Mouse (Mus musculus): ENCODE measurements around the gene Dnah12.
"Not testable (repeated sequence)": the region's sequence is repeated elsewhere in the genome, so short reads cannot be mapped to it uniquely, and the experiment has no call there.

The Dnah12 gene

DNA sequence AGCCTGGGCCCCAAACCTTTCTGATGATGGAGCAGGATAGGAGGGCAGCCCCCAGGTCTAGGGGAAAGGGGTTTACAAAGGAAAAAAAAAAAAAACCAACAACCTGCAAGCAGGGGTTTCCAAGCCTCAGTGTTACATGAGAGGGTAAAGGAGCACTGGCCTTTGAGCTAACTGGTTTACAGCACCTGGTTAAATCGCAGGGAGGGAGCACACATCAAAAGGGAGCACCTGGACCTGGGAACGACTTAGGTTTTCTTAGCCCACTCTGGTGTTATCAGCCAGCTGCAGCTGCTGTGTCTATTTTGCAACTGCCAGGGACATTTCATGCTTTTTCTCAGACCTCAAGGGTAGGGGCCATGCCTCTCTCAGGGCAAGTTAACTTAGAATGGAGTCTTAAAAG is 26.6 kb downstream of the Dnah12 start:
- not testable (repeated sequence) for ATAC-seq (ENCODE audit: low TSS enrichment)

DNA sequence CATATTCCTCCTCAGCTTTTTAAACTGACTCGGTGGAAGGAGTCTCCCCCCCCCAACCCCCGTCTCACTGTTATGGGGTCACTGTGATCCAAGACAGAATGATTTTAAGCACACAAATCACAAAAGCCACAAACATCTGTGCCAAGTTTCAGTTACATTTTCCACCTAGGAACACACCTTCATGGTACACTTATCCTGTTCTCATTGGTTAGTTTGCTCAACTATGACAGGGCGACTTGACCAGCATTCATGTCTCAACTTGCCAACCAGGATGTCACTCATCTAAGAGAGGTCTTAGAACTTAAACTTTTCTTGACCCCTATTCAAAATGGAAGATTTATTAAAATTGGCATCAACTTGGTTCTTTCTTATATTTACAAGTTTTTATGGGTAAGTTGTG is 31.8 kb downstream of the Dnah12 start:
- no peak for ATAC-seq (ENCODE audit: low TSS enrichment)

DNA sequence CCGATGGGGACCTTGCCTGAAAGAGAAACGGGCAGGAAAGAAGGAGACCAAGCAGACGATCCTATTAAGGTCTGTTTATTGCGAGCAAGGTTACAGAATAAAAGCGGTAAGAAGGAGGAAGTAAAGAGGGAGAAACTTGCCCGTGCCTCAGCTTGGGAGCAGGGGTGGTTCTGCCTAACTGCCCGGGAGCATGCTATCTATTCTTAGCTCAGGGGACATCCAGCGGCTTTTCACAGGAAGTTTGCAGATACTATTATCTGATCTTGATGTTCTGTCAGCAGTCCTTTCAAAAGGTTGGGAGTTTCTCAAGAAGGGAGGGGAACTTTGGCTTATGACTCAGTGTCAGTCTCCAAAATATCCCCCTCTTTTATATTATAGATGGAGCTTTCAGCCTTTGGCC is 65.5 kb downstream of the Dnah12 start:
- ATAC-seq (ENCODE audit: low TSS enrichment): no peak

DNA sequence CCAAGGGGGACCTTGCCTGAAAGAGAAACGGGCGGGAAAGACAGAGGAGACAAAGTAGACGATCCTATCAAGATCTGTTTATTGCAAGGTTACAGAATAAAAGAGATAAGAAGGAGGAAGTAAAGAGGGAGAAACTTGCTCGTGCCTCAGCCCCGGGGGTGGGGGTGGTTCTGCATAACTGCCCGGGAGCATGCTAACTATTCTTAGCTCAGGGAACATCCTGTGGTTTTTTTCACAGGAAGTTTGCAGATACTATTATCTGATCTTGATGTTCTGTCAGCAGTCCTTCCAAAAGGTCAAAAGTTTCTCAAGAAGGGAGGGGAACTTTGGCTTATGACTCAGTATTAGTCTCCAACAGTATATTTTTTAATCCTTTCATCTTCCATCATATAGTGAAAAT is 71.8 kb downstream of the Dnah12 start:
- no peak for ATAC-seq (ENCODE audit: low TSS enrichment)

DNA sequence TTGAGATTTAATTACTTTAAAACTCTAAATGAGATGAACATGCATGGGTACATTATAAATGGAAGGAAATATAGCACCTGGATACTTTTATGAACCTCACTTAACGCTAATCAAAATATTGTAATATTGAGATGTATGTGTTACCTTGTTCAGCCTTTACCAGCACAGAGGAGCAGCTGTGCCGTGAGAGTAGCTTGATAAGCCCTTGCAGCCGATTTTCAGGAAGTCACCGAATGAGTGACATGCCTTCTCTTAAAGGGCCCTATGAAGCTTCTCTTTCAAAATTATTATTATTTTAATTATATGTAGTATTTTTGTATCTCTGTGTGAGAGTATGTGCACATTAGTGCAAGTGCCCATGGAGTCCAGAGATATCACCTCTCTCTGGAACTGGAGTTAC is 75.1 kb downstream of the Dnah12 start:
- no peak for ATAC-seq (ENCODE audit: low TSS enrichment)

DNA sequence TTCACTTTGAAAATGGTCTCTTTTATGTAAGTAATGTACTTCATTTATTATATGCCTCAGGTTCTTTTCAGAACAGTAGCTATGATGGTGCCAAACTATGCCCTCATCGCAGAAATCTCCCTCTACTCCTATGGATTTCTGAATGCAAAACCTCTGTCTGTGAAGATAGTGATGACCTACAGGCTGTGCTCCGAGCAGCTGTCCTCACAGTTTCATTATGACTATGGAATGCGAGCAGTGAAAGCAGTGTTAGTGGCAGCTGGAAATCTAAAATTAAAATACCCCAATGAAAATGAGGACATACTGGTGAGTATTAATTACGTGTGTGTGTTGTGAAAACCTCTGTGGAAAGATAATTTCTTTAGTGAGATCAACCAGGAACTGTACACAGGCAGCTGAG is 80.5 kb downstream of the Dnah12 start:
- ATAC-seq (ENCODE audit: low TSS enrichment): no peak

DNA sequence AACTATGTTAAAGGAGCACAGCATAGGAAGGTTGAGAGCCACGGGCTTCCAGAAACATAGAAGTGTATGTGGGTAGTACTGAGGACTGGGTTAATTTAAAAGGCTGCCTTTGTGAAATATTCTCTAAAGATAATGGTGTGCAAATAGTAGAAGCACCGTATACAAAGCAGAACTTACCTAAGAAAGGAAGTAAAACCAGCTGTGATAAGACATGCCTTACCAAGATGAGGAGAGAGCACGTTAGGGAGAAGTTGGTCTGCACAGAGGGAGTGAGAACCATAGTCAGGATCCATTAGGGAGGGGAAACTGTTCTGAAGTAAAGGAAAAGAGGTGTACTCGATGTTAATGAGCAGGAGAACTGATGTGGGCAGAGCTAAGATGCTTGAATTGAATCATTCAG is 90.7 kb downstream of the Dnah12 start:
- ATAC-seq (ENCODE audit: low TSS enrichment): no peak

DNA sequence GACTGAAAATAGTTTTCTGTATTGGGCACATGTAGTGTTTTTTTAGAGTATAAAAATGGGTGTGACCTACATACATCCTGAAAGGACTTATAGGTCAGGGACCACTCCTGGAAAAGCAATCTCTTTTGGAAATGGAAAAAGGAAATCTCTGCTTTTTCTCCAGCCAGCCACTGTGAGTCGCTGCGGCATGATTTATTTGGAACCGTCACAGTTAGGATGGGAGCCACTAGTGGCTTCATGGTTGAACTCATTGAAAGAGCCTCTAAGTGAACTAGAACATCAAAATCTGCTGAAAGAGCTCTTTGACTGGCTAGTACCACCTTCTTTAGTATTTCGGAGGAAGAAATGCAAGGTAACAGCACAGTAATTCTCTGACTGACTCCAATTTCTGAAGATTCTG is 92.6 kb downstream of the Dnah12 start:
- ATAC-seq (ENCODE audit: low TSS enrichment): 0 out of 2 replicates have a peak, but pooled peaks have one; percentile 52

DNA sequence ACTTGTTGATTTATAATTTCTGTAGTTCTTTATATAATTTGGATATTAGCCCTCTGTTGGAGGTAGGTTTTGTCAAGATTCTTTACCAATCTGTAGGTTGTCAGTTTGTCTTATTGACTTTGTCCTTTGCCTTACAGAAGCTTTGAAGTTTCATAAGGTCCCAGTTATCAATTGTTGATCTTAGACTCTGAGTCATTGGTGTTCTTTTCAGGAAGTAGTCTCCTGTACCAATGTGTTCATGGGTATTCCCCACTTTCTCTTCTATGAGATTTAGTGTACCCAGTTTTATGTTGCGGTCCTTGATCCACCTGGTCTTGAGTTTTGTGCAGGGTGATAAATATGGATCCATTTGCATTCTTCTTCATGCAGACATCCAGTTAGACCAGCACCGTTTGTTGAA is 101.4 kb downstream of the Dnah12 start:
- ATAC-seq (ENCODE audit: low TSS enrichment): no peak

DNA sequence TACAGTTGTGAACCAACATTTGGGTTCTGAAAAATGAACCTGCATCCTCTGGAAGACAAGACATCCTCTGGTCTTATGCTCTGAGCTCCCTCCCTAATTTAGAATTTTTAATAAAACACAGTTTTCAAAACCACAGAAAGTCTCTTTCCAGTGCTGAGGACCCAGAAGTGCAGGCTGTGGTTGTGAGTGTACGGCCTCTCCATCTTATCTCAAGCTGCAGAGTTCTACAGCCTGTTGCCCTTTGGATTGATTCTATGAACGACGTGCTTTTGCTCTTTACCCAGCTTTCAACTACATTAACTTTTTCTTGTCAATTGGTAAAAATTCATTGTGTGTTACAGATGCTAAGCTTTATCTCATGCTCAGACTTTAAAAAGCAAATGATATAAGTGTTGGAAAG is 105.3 kb downstream of the Dnah12 start:
- no peak for ATAC-seq (ENCODE audit: low TSS enrichment)

DNA sequence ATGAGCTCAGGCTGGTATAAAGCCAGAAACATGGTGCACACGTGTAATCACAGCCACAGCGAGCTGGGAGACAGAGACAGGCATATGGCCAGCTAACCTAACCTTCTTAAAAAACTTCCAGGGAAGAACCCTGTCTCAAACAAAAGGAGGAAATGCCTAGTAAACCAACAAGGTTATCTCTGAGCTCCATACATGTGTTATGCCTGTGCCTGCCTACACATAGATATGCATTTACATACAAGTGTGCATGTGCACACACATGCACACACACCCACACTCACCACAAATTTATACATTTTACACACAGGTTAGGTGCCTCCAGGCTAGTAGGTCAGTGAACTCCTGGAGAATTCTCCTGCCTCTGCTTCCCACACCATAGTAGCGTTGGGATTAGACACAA is 106.2 kb downstream of the Dnah12 start:
- ATAC-seq (ENCODE audit: low TSS enrichment): no peak

DNA sequence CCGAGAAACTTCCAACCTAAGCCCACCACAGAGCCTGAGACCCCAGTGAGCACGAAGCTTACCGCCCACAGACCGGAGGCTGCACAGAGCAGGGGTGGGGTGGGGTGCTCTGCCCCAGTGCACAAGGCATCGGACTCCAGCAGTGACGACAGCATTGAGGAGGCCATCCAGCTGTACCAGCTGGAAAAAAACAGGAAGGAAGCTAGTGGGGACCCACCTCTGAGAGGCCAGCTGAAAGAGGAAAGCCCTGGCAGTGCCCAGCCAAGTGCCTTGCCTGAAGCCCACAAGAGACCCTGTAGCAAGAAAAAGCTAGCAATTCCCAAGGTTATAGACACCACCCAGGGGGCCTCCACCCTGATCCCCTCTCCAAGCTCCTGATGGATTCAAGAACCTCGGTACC is 112.4 kb downstream of the Dnah12 start:
- no peak for ATAC-seq (ENCODE audit: low TSS enrichment)

DNA sequence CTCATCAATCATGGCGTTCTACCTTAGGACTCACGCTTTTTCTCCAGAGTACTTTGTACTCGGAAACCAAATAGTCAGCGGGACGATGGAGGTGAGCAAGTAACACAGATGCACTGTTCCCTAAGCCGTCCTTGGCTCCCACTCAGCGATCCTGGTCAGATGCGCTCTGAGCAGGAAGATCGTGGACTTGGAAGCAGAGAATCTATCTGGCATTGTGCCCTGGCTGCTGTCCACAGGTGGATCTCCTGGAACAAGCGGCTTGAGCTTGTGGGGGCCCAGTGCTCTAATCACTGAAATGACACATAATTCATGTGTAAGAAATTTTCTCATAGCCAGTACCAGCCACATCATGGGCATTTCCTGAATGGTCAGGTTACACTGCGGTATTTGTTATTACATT is 119.7 kb downstream of the Dnah12 start:
- ATAC-seq (ENCODE audit: low TSS enrichment): no peak

DNA sequence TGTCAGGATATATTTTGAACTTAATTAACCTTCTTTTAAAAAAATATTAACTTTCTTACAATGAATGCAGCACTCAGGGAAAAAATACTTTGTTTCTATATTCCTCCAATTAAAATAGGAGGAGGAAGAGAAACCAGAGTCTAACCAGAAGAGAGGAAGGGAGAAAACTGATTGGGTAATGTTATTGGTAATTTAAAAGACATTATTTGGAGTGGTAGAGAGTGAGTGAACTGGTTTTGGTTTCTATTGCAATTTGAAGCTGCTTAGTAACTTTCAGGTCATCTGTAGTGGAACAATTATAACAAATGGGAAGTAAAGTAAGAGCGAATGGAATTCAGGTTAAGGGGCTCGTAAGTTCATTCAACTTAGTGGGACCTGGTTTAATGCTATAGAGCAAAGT is 120.8 kb downstream of the Dnah12 start:
- no peak for ATAC-seq (ENCODE audit: low TSS enrichment)

DNA sequence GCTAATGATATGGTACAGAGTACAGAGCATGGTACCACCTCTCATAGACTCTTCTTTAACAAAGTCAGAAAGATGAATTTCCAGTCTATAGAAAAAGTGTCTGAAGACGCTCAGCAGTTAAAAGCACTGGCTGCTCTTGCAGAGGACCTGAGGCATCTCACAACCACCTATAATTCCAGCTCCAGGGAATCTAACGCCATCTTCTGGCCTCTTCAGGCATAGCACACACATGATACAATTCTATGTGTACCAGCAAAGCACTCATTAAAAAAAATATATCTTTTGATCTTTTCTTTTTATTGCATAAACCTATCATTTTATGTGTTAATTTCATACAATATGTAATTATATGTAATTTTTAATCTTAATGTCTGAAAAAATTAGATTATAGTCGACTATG is 121.8 kb downstream of the Dnah12 start:
- no peak for ATAC-seq (ENCODE audit: low TSS enrichment)

DNA sequence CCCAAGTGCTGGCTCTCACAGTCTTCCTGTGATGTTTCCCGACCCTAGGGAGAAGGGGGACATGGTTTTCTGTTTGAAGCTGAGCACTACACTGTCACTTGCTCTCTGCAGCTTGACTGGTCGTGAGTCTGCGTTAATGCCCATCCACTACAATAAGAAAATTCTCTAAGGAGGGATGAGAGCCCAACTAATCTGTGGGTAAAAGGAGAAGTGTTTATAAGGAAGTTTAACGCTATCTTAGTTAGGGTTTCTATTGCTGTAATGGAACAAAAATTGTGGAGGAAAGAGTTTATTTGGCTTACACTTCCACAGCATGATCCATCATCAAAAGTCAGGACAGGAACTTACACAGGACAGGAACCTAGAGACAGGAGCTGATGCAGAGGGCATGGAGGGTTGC is 123.7 kb downstream of the Dnah12 start:
- no peak for ATAC-seq (ENCODE audit: low TSS enrichment)

DNA sequence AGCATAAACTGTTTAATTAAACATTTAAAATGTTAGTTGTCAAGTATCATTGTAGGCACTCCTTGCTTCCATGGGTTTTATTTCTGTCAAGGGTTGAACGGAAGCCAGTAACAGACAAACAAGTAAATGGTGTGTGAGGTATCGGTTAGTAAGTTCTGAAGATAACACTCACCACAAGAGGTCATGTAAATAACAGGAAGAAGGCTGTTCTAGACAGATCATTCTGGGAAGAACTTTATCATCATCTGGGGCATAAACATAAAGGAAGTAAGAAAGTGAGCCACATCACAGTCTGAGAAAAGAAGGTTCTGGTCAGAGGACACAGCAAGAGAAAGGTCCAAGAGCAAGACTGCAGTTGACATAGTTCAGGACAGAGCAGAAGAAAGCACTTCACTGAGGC is 132.9 kb downstream of the Dnah12 start:
- no peak for ATAC-seq (ENCODE audit: low TSS enrichment)

DNA sequence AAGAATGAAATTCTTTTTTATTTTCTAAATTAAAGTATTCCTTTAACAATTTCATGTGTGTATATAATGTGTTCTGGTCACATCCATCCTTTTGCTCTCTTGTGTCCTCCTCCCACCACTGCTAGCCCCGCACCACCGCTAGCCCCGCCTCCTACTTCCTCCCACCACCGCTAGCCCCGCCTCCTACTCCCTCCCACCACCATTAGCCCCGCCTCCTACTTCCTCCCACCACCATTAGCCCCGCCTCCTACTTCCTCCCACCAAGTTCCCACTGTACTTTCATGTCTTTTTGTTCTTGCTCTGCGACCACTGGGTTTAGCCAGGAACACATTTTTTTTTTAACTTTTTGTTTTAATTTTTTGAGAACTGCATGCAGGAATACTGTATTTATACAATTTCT is 160.0 kb downstream of the Dnah12 start:
- no peak for ATAC-seq (ENCODE audit: low TSS enrichment)

DNA sequence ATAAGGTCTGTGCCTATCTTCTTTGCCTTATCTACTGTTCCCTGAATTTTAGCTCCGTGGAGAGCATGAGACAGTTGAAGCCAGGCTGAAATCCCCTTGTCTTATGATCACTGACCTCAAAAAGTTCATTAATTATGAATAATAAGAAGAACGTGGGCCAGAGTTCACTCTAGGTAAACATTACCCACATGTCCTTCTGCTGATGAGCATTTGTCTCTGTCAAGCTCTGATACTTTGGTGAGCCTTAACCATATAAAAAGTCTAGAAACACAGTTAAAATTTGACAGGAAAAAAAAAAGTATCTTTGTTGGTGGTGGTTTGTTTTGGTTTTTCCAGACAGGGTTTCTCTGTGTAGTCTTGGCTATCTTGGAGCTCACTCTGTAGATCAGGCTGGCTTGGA is 161.0 kb downstream of the Dnah12 start:
- no peak for ATAC-seq (ENCODE audit: low TSS enrichment)

DNA sequence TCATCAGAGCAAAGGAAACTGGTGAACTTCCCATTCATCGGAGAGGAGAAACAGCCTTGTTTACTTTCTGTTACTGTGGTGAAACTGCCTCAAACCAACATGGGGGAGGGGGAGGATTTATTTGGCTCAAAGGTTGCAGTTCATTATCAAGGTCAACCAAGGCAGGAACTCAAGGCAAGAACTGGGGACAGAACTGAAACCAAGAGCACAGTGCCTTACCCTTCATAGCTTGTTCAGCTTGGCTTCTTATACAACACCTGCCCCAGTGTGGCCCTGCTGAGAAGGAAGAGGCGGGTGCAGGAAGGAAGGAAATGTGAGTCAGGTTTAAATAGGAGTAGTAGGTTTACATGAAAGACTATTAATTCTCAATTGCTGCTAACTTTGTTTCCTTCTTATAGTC is 165.3 kb downstream of the Dnah12 start:
- ATAC-seq (ENCODE audit: low TSS enrichment): no peak

DNA sequence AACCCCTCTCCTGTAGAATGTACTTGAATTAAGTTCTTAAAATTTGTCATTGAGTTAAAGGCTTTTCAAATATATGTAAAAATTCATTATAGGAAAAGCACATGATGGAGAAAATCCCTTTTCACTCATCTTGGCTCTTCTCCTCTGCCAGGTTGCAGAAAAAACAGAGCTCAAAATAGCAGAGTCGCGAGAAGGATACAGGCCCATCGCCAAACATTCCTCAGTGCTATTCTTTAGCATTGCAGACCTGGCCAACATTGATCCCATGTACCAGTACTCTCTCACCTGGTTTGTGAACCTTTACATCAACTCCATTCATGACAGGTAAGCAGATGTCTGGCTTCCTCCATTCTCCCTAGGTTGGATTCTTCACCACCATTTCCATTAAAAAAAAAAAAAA is 165.9 kb downstream of the Dnah12 start:
- ATAC-seq (ENCODE audit: low TSS enrichment): peak; percentile 52; the same call in 1 of the 2 replicates

DNA sequence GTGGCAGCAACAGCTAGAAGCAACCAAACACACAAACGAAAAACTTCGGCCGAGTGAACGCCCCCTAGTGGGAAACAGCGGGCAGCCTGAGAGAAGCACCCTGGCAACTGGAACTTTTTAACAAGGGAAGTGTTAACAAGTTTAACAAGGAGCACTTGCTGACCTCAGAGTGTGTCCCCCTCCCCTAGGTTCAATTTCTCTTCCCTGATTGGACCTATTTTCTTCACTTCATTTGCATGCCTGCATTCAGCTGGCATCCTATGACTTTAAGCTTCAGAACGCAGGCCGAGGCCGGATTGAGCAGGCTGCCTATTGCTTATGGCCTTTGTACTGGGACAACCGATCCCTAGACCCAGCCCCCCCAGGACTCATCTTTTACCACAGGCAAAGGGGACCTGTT is 174.3 kb downstream of the Dnah12 start:
- ATAC-seq (ENCODE audit: low TSS enrichment): no peak

DNA sequence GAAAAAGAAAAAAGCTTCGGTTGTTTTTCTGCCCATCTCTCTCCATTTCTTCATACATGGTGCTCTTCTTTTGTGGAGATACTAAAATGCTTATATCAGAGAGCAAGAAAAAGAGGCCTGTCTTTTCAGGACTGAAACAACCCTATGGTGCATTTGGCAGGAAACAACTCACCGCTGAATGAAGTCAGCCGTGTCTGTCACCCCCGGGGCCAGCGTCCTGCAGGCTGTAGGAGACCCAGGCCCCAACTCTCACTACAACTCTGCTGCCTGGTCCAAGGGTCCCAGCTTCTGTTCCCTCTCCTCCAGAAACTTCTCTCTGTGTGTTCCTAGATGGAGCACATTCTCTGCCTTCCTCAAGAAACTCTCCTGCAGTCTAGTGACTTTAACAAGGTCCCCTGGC is 175.2 kb downstream of the Dnah12 start:
- ATAC-seq (ENCODE audit: low TSS enrichment): no peak

DNA sequence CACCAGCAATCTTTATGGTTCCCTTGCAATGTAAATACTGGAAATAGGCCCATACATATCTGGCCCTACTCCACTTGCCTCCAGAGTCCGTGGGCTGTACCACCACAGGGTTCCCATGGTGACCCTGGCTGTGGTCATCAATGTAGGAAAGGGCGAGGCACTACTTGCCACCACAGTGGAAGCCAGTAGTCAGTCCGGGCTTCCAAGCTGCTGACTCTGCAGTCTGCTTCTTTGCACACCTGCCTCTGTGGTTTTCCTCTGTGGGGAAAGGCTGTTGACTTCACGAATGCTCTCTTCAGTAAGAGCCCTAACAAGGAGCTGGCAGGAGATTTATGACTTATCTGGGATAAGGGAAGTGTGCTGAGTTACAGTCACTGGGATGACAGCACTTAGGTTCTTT is 185.7 kb downstream of the Dnah12 start:
- no peak for ATAC-seq (ENCODE audit: low TSS enrichment)

DNA sequence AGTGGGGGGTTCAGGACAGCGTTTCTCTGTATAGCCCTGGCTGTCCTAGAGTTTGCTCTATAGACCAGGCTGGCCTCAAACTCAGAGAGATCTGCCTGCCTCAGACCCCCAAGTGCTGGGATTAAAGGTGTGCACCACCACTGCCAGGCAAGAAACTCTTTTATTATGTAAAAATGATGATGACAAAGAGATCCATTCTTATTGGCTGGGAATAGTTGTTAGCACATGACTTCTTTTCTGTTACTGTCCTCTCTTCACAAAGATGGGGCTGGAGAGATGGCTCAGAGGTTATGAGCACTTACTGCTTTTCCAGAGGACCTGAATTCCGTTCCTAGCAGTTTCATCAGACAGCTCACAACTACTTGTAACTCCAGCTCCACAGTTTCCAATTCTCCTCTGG is 186.9 kb downstream of the Dnah12 start:
- ATAC-seq (ENCODE audit: low TSS enrichment): no peak

Measured in frontal cortex, adult (tissue).